ENCODE assay signal across 9 mouse cellular contexts in the genomic region with DNA sequence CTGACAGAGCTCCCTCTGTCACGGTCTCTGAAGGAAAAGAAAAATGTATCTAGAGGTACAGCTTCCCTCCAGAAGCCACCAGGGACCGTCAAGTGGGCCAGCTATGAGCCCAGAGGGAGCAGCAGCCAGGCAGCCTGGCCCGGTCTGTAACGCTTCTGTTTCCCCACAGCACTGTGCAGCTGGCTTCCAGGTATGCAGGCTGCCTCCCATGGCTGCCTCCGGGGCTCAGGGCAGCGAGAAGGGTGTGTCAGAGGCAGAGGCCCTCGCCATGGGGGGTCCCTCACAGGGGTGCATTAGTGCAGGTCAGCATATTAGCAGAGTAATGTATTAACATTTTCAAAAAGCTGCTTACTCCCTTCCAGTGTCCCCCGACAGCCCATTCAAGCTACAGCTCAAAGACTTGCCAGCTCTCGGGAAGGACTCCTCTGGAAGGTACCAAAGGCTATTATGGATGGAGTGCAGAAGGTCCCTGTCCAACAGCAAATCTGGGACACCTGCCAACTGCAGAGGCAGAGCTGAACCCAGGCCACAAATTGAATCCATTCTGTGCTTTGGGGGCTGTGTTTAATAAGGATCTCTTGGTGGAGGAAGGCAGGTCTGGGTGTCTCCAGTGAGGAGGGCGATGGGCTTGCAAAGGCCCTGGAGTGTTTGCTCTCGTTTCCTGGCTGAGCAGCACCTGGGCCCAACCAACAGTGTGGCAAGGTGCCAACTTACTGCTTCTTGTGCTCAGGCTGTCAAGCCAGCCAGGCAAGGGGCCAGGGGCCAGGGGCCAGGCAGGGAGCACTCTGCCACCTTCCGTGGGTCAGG. TPM values are rescaled to one million over a fixed set of nuclear protein-coding genes. Genes with fewer than 3 reads are reported as not detected.
DNase-seq lines count a peak whose midpoint lies in the region; ATAC-seq and TF ChIP-seq lines count a peak whose summit lies in the region.
"Had no signal": no experiment of that assay in that cellular context is flagged by ENCODE, and none has a peak within 500 bp of the region (broad histone marks: within the 10 kb centered on the region; RNA-seq: fewer than 3 reads in every experiment).

No protein-coding gene starts in this region.

- no peaks in the 10 kb centered on the region for H3K9me3 ChIP-seq in heart, embryonic 12.5 days (replicated peaks)

- TF ChIP-seq CTCF in lung, adult 2 months (IDR thresholded peaks at IDR 0.05; ENCODE audit: insufficient read depth, low read length) = no peak

- WGBS in heart, embryonic 12.5 days = 80% methylated on average over 12 of the region's 12 CpGs
- WGBS in lung, adult 2 months = 60% methylated on average over 12 of the region's 12 CpGs

- H3K4me1 ChIP-seq in heart, embryonic 12.5 days (replicated peaks) = peaks cover 32% of the 10 kb centered on the region
- peaks cover 3% of the 10 kb centered on the region for H3K4me1 ChIP-seq in lung, adult 2 months (ENCODE audit: control insufficient read depth, insufficient read depth, low read length)

- H3K4me2 ChIP-seq in heart, embryonic 12.5 days = no peak overlapping the region

- no peak for ATAC-seq in heart, embryonic 12.5 days (ENCODE audit: insufficient number of reproducible peaks, low FRiP score)

- no peaks in the 10 kb centered on the region for H3K27me3 ChIP-seq in heart, embryonic 12.5 days (replicated peaks)

- no peak for TF ChIP-seq POLR2A in lung, adult 2 months (IDR thresholded peaks at IDR 0.05; ENCODE audit: borderline replicate concordance, extremely low read depth, low read depth, low read length)

- peaks cover 66% of the 10 kb centered on the region for H3K36me3 ChIP-seq in heart, embryonic 12.5 days

- 0 out of 2 replicates have a peak overlapping the region, but pooled peaks have one; percentile 22 for H3K9ac ChIP-seq in heart, embryonic 12.5 days

- no peak overlapping the region for H3K27ac ChIP-seq in heart, embryonic 12.5 days (ENCODE audit: poor library complexity, severe bottlenecking)

- intact Hi-C loops in heart, postnatal 25 days (cut with DNase I) = no loop called here

- H3K4me3 ChIP-seq in heart, embryonic 12.5 days = no peak overlapping the region
- no peak overlapping the region for H3K4me3 ChIP-seq in lung, adult 2 months (replicated peaks; ENCODE audit: extremely low read depth, low read depth, low read length)

- DNase-seq in heart, adult 11 months = peak; percentile 95
- DNase-seq in heart, postnatal 25 days (ENCODE audit: low spot score) = no peak
- DNase-seq in adrenal gland, postnatal 25 days = peak; percentile 34
- DNase-seq in lung, adult 2 months = peak; percentile 48
- DNase-seq in spleen, postnatal 10 days (ENCODE audit: low spot score in 2 of 2) = no peak
- no peak for DNase-seq in thymus, postnatal 36 days
- DNase-seq in frontal cortex, postnatal 36 days (ENCODE audit: low spot score in 2 of 2) = no peak
- DNase-seq: right cerebral cortex, postnatal 14 days had no signal

RNA-seq across cellular contexts. Expression of a gene that starts 6.6 kb away (rescaled TPM):
- 1 to 10 TPM; 5.1 to 5.4 TPM for total RNA-seq in heart, postnatal 25 days (2021)
- 10.2 and 16.1 TPM in 2 replicates for total RNA-seq in adrenal gland, postnatal 25 days (2021)
- 6.3 and 6.7 TPM in 2 replicates for polyA plus RNA-seq in heart, embryonic 12.5 days (2016; fragmentation: Nextera tagmentation; extraction: Ambion mirVana)
- polyA plus RNA-seq in lung, adult 2 months (2012; rRNA removed) = 10.1 and 14.0 TPM in 2 replicates

RNA-seq across cellular contexts. Expression of a gene that starts 11.2 kb away (rescaled TPM):
- 10 to 100 TPM; 17.2 TPM for total RNA-seq in heart, postnatal 25 days (2021)
- total RNA-seq in adrenal gland, postnatal 25 days (2021) = 56.2 and 67.2 TPM in 2 replicates
- 43.2 and 44.3 TPM in 2 replicates for polyA plus RNA-seq in heart, embryonic 12.5 days (2016; fragmentation: Nextera tagmentation; extraction: Ambion mirVana)
- 76.7 and 85.5 TPM in 2 replicates for polyA plus RNA-seq in lung, adult 2 months (2012; rRNA removed)

RNA-seq across cellular contexts. Expression of a gene that starts 21.2 kb away (rescaled TPM):
- total RNA-seq in heart, postnatal 25 days (2021) = not detected
- not detected in 2 replicates for total RNA-seq in adrenal gland, postnatal 25 days (2021)
- polyA plus RNA-seq in heart, embryonic 12.5 days (2016; fragmentation: Nextera tagmentation; extraction: Ambion mirVana) = not detected in 2 replicates
- polyA plus RNA-seq in lung, adult 2 months (2012; rRNA removed) = not detected in 2 replicates

RNA-seq across cellular contexts. Expression of a gene that starts 56.7 kb away (rescaled TPM):
- total RNA-seq in heart, postnatal 25 days (2021) = 1 to 10 TPM; 6.7 to 6.9 TPM
- 10.7 and 11.1 TPM in 2 replicates for total RNA-seq in adrenal gland, postnatal 25 days (2021)
- 245 and 246 TPM in 2 replicates for polyA plus RNA-seq in heart, embryonic 12.5 days (2016; fragmentation: Nextera tagmentation; extraction: Ambion mirVana)
- polyA plus RNA-seq in lung, adult 2 months (2012; rRNA removed) = 173 and 190 TPM in 2 replicates

Comparison
In these comparisons a context has a peak if more than half of its experiments do, and no peak if none do; other contexts are left out.
1. DNase-seq: peak in heart, adult 11 months (single experiment), adrenal gland, postnatal 25 days (single experiment) and lung, adult 2 months (single experiment); none in heart, postnatal 25 days (single experiment), spleen, postnatal 10 days (0 of 2), thymus, postnatal 36 days (0 of 2) and frontal cortex, postnatal 36 days (0 of 2).